Mouse (Mus musculus) hindbrain, embryonic 13.5 days (tissue): Measurements from ENCODE around the gene Gm45837. TPM values are rescaled to one million over a fixed set of nuclear protein-coding genes. Genes with fewer than 3 reads are reported as not detected.
A peak's percentile ranks its signal among the peaks of the same experiment; 100 is the strongest.

Experiments
- ATAC-seq: fragments of 200-750 bp; cut with Nextera tagmentation; 2 replicates; pipeline ENCODE4 v1.8.0; 2017; ENCODE audit warnings: moderate TSS enrichment; ENCODE audit not compliant: low FRiP score
- H3K27ac ChIP-seq: fragments of 300-500 bp; sonication (generic); 2 replicates; pipeline ENCODE4 v1.5.1; 2015; ENCODE audit warnings: inconsistent platforms, mild to moderate bottlenecking, moderate library complexity
- H3K27me3 ChIP-seq: fragments of 300-500 bp; sonication (generic); 2 replicates; pipeline ENCODE4 v1.6.1; 2015; ENCODE audit warnings: mild to moderate bottlenecking, inconsistent platforms
- H3K36me3 ChIP-seq: fragments of 300-500 bp; sonication (generic); 2 replicates; pipeline ENCODE4 v1.6.1; 2015; ENCODE audit warnings: mild to moderate bottlenecking, inconsistent platforms
- H3K4me1 ChIP-seq: fragments of 300-500 bp; sonication (generic); replicated peaks from 2 replicates; pipeline ENCODE4 v1.6.1; 2015; ENCODE audit warnings: inconsistent platforms
- H3K4me2 ChIP-seq: fragments of 300-500 bp; sonication (generic); 2 replicates; pipeline ENCODE4 v1.6.1; 2015; ENCODE audit warnings: inconsistent platforms, mild to moderate bottlenecking, moderate library complexity
- H3K4me3 ChIP-seq: fragments of 300-500 bp; sonication (generic); 2 replicates; pipeline ENCODE4 v1.5.1; 2015; ENCODE audit warnings: mild to moderate bottlenecking, inconsistent platforms
- H3K9ac ChIP-seq: fragments of 300-500 bp; sonication (generic); 2 replicates; pipeline ENCODE4 v1.6.1; 2015; ENCODE audit warnings: mild to moderate bottlenecking, inconsistent platforms
- H3K9me3 ChIP-seq: fragments of 300-500 bp; sonication (generic); 2 replicates; pipeline ENCODE4 v1.6.1; 2016; ENCODE audit warnings: inconsistent platforms
- WGBS: fragments of 180-500 bp; shearing (Covaris S2); methylation state at CpG from one replicate; pipeline ENCODE4 v1.1.7; 2015; 5-methylcytosine and 5-hydroxymethylcytosine counted together
- polyA plus RNA-seq: library from polyadenylated mRNA; unstranded; fragments of >200 nt; fragmentation: Nextera tagmentation; extraction: Ambion mirVana; gene quantifications from 2 replicates; pipeline ENCODE4 v1.2.1, GENCODE M21; 2015

Gene Gm45837
- polyA plus RNA-seq, 1 experiment from 2014 or later, result not detected

- ATAC-seq, result no peak
- H3K27me3 ChIP-seq, result no peaks in the 10 kb centered on the region
- no peak overlapping the region for H3K4me3 ChIP-seq
- 64% methylated on average over 3 of the region's 3 CpGs for WGBS
- H3K4me2 ChIP-seq, result 0 out of 2 replicates have a peak overlapping the region, but pooled peaks have one; percentile 2
- peak overlapping the region; percentile 52; the same call in 1 of the 2 replicates for H3K27ac ChIP-seq
- no peaks in the 10 kb centered on the region for H3K9me3 ChIP-seq
- peaks cover 27% of the 10 kb centered on the region for H3K4me1 ChIP-seq
- no peaks in the 10 kb centered on the region for H3K36me3 ChIP-seq
- no peak overlapping the region for H3K9ac ChIP-seq
These were observed 16.1 kb upstream of the Gm45837 start for GRCm38 (mm10) chr7:101394569-101394968.

- H3K36me3 ChIP-seq, result no peaks in the 10 kb centered on the region
- H3K27me3 ChIP-seq, result no peaks in the 10 kb centered on the region
- WGBS, result 73% methylated on average over 2 of the region's 2 CpGs
- H3K4me2 ChIP-seq, result 0 out of 2 replicates have a peak overlapping the region, but pooled peaks have one; percentile 6
- peaks cover 26% of the 10 kb centered on the region for H3K4me1 ChIP-seq
- no peak overlapping the region for H3K27ac ChIP-seq
- no peaks in the 10 kb centered on the region for H3K9me3 ChIP-seq
- no peak for ATAC-seq
- H3K4me3 ChIP-seq, result no peak overlapping the region
- no peak overlapping the region for H3K9ac ChIP-seq
These were observed 15.2 kb upstream of the Gm45837 start for GRCm38 (mm10) chr7:101395471-101395870.

GRCm38 (mm10) chr7:101397175-101397574 lies 13.5 kb upstream of the Gm45837 start:
- no peaks in the 10 kb centered on the region for H3K36me3 ChIP-seq
- peaks cover 24% of the 10 kb centered on the region for H3K4me1 ChIP-seq
- no peak for ATAC-seq
- H3K27me3 ChIP-seq, result no peaks in the 10 kb centered on the region
- no peaks in the 10 kb centered on the region for H3K9me3 ChIP-seq
- no peak overlapping the region for H3K4me3 ChIP-seq
- WGBS, result 93% methylated on average over 4 of the region's 4 CpGs
- H3K27ac ChIP-seq, result no peak overlapping the region
- H3K4me2 ChIP-seq, result no peak overlapping the region
- H3K9ac ChIP-seq, result no peak overlapping the region

- Histone ChIP-seq H3K9me3 (no peaks in the 10 kb centered on the region), H3K4me2 (no peak overlapping the region), H3K4me3 (no peak overlapping the region), H3K27me3 (no peaks in the 10 kb centered on the region), H3K4me1 (no peaks in the 10 kb centered on the region), H3K36me3 (0 out of 2 replicates have a peak, but pooled peaks cover 3% of the 10 kb centered on the region), H3K9ac (no peak overlapping the region), H3K27ac (no peak overlapping the region)
- WGBS, result 85% methylated on average over 7 of the region's 7 CpGs
- ATAC-seq, result no peak
These were observed 9.2 kb upstream of the Gm45837 start for GRCm38 (mm10) chr7:101401510-101401909.

- Histone ChIP-seq H3K27me3 (no peaks in the 10 kb centered on the region), H3K9me3 (no peaks in the 10 kb centered on the region), H3K27ac (no peak overlapping the region), H3K36me3 (0 out of 2 replicates have a peak, but pooled peaks cover 3% of the 10 kb centered on the region), H3K4me3 (no peak overlapping the region), H3K9ac (no peak overlapping the region), H3K4me2 (no peak overlapping the region), H3K4me1 (no peaks in the 10 kb centered on the region)
- WGBS, result 92% methylated on average over 5 of the region's 5 CpGs
- no peak for ATAC-seq
These were observed 6.9 kb upstream of the Gm45837 start for GRCm38 (mm10) chr7:101403831-101404230.

- ATAC-seq, result peak; percentile 12; the same call in 1 of the 2 replicates
- Histone ChIP-seq H3K4me2 (no peak overlapping the region), H3K9ac (no peak overlapping the region), H3K27me3 (peaks cover 26% of the 10 kb centered on the region), H3K36me3 (no peaks in the 10 kb centered on the region), H3K27ac (no peak overlapping the region), H3K9me3 (no peaks in the 10 kb centered on the region), H3K4me1 (peaks cover 21% of the 10 kb centered on the region), H3K4me3 (no peak overlapping the region)
These were observed 2.1 kb downstream of the Gm45837 start for GRCm38 (mm10) chr7:101412796-101413195.

GRCm38 (mm10) chr7:101414209-101414608 lies 3.5 kb downstream of the Gm45837 start:
- Histone ChIP-seq H3K4me3 (no peak overlapping the region), H3K9me3 (no peaks in the 10 kb centered on the region), H3K27ac (no peak overlapping the region), H3K36me3 (no peaks in the 10 kb centered on the region), H3K9ac (no peak overlapping the region), H3K27me3 (peaks cover 35% of the 10 kb centered on the region), H3K4me1 (peaks cover 29% of the 10 kb centered on the region), H3K4me2 (no peak overlapping the region)
- no peak for ATAC-seq
- WGBS, result 64% methylated on average over 4 of the region's 4 CpGs

GRCm38 (mm10) chr7:101414661-101415511 lies 4.2 kb downstream of the Gm45837 start:
- Histone ChIP-seq H3K4me3 (no peak overlapping the region), H3K4me2 (no peak overlapping the region), H3K4me1 (peaks cover 35% of the 10 kb centered on the region), H3K9me3 (no peaks in the 10 kb centered on the region), H3K36me3 (no peaks in the 10 kb centered on the region), H3K27me3 (peaks cover 40% of the 10 kb centered on the region), H3K27ac (peak overlapping the region; percentile 69), H3K9ac (0 out of 2 replicates have a peak overlapping the region, but pooled peaks have one; percentile 39)
- peak; percentile 52 for ATAC-seq
- 24% methylated on average over 6 of the region's 7 CpGs for WGBS

- Histone ChIP-seq H3K4me3 (no peak overlapping the region), H3K27me3 (peaks cover 48% of the 10 kb centered on the region), H3K4me1 (peaks cover 40% of the 10 kb centered on the region), H3K9ac (no peak overlapping the region), H3K27ac (peak overlapping the region; percentile 53), H3K4me2 (no peak overlapping the region), H3K9me3 (no peaks in the 10 kb centered on the region), H3K36me3 (no peaks in the 10 kb centered on the region)
- WGBS, result 25% methylated on average over 8 of the region's 8 CpGs
- peak; percentile 30; the same call in 1 of the 2 replicates for ATAC-seq
These were observed 4.9 kb downstream of the Gm45837 start for GRCm38 (mm10) chr7:101415512-101416100.

- Histone ChIP-seq H3K27ac (no peak overlapping the region), H3K9me3 (no peaks in the 10 kb centered on the region), H3K36me3 (no peaks in the 10 kb centered on the region), H3K9ac (no peak overlapping the region), H3K4me3 (no peak overlapping the region), H3K27me3 (peaks cover 54% of the 10 kb centered on the region), H3K4me1 (peaks cover 46% of the 10 kb centered on the region), H3K4me2 (no peak overlapping the region)
- 62% methylated on average over 5 of the region's 5 CpGs for WGBS
- no peak for ATAC-seq
These were observed 5.7 kb downstream of the Gm45837 start for GRCm38 (mm10) chr7:101416391-101416790.

- Histone ChIP-seq H3K9me3 (no peaks in the 10 kb centered on the region), H3K36me3 (no peaks in the 10 kb centered on the region), H3K9ac (no peak overlapping the region), H3K27me3 (peaks cover 53% of the 10 kb centered on the region), H3K4me2 (peak overlapping the region; percentile 26; the same call in 1 of the 2 replicates), H3K4me3 (no peak overlapping the region), H3K27ac (no peak overlapping the region), H3K4me1 (peaks cover 67% of the 10 kb centered on the region)
- 5% methylated on average over 27 of the region's 27 CpGs for WGBS
- ATAC-seq, result no peak
These were observed 8.5 kb downstream of the Gm45837 start for GRCm38 (mm10) chr7:101419013-101419770.

- no peaks in the 10 kb centered on the region for H3K9me3 ChIP-seq
- peaks cover 52% of the 10 kb centered on the region for H3K27me3 ChIP-seq
- no peaks in the 10 kb centered on the region for H3K36me3 ChIP-seq
- ATAC-seq, result peak; percentile 68
- 18% methylated on average over 6 of the region's 6 CpGs for WGBS
- peaks cover 56% of the 10 kb centered on the region for H3K4me1 ChIP-seq
- H3K4me3 ChIP-seq, result peak within 1 kb of the TSS; percentile 32
- H3K4me2 ChIP-seq, result peak within 1 kb of the TSS; percentile 48
- peak within 1 kb of the TSS; percentile 69 for H3K9ac ChIP-seq
- peak within 1 kb of the TSS; percentile 64 for H3K27ac ChIP-seq
These were observed 10.8 kb downstream of the Gm45837 start, which contains the start of gene Pde2a for GRCm38 (mm10) chr7:101421529-101421928. Gene Pde2a, plus strand, starts transcription at chr7:101421691.
